Mouse (Mus musculus): Measurements from ENCODE around the gene P2ry10. TPM values are rescaled to one million over a fixed set of nuclear protein-coding genes. Genes with fewer than 3 reads are reported as not detected.
"Not testable (repeated sequence)": the region's sequence is repeated elsewhere in the genome, so short reads cannot be mapped to it uniquely, and the experiment has no call there.

P2ry10 gene
- under 1 TPM; 0.19 to 0.39 TPM for total RNA-seq (2021)

DNA sequence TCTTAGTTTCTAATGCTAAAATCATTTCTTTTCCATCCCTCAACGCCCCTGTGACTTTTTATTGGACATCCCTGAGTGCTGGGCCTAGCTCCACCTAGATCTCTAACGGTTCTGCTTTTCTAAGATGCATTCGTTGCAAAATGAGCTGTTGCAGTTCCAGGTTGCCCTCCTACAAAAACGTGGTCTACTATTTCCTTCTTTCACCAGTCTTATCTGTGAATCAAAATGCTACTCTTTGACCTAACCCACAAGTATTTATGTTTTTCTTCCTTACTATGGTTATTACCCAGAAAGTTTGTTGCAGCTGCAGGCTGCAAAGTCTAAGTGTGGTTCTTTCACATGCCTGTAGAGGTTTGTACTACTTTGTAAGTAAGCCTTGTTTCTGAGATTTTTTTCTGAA lies at the start of gene P2ry10:
TSS of gene P2ry10 (plus strand) at position 316 of the 400 bp plus-strand sequence.
- no peak for DNase-seq
- intact Hi-C loops (cut with DNase I) = no loop called here

DNA sequence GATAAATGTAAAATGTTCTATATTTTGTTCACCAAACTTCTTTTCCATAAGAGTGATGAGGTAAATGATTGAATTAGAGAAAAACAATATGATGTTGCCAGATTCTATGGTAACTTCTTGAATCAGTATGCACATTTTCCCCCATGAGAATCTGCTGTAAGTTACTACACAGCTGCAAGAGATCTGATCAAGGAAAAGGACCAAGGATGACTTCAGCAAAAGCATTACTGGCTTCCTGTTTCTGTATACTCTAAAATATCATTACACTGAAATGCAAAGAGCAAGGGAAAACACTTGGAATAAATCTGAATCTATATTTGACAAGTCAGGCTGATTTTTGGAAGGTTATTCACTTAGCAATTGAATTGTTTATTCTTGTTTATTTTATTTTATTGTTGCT lies 49.1 kb upstream of the P2ry10 start:
- intact Hi-C loops (cut with DNase I) = no loop called here
- DNase-seq = no peak

DNA sequence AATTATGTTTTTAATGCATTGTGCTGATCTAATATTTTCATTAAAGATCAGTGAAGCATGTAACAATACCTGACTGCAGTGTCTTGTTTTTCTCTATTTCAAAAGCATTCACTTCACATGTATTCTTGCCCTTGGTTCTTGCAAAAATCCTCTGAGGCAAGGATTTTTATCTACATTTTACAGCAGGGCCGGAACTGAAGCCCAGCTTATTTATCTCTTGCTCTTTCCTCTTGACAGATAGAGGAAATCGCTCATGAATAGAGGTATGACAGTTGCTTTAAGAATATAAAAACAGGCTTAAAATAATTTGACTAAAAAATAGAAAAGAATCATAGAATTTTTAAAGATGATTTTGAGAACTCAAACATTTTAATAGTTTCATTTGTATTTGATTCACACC lies 48.7 kb upstream of the P2ry10 start:
- intact Hi-C loops (cut with DNase I) = no loop called here
- no peak for DNase-seq

DNA sequence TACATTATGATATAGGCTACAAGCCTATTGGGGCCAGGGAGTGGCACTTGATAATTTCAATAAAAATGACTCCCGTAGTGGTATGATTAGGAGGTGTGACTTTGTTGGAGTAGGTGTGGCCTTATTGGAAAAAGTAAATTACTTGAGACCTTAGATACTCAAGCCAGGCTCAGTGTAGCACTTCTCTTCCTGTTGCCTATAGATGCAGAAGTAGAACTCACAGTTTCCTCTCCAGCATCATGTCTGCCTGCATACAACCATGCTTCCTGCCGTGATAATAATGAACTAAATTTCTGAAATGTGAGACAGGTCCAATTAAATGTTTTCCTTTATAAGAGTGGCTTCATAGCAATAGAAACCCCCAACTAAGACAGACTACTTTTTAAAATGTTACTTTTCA lies 45.9 kb upstream of the P2ry10 start:
- DNase-seq = no peak
- intact Hi-C loops (cut with DNase I) = no loop called here

DNA sequence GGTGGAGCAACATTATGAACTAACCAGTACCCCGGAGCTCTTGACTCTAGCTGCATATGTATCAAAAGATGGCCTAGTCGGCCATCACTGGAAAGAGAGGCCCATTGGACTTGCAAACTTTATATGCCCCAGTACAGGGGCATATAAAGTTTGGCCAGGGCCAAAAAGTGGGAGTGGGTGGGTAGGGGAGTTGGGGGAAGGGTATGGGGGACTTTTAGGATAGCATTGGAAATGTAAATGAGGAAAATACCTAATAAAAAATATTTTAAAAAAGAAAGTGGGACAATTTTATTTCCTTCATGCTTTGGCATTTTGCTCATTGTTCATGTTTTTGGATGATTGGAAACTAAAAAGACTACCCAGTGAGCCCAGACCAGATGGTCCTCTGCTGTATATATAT lies 4.9 kb upstream of the P2ry10 start:
- DNase-seq; intact Hi-C loops (cut with DNase I): not testable (repeated sequence)

DNA sequence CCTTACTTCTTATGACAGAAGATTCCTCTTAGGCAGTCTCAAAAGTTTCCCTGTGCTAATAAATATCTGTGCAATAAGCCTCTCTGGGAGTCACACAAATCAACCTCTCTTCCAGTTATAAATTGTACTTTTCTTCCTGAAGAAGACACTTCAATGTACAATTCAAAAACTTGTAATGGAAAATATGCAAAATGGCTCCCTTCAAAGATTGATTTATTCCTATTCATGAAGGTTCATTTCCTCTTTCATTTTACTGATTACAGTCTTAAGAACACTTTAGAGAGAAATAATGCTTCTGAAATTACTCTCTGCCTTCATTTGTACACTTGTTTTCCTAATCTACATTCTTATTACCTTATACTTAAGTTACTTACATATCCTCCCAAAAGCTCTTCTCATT lies 4.0 kb upstream of the P2ry10 start:
- no peak for DNase-seq

DNA sequence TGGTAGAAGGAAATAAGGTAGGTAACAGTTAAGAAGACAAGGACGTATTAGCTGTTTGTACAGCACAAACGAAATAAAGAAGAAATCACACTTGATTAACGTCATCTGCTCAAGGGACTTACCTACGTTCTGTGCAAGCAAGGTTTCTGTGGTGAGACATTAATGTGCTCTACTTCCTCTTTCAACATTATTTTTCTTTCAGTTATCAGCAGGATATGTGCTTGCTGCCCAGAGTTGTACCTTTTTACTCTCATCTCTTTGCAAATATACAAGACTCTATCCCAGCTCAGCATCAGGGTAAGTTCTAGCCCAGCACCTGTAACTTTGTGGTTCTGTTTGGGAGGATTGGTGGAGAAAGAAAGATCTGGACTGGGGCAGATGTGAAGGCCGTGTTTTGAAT lies 839 bp downstream of the P2ry10 start:
- intact Hi-C loops (cut with DNase I) = no loop called here
- no peak for DNase-seq

More for the DNA sequence above, 4.0 kb upstream of the P2ry10 start:
- intact Hi-C loops (cut with DNase I) = no loop called here

DNA sequence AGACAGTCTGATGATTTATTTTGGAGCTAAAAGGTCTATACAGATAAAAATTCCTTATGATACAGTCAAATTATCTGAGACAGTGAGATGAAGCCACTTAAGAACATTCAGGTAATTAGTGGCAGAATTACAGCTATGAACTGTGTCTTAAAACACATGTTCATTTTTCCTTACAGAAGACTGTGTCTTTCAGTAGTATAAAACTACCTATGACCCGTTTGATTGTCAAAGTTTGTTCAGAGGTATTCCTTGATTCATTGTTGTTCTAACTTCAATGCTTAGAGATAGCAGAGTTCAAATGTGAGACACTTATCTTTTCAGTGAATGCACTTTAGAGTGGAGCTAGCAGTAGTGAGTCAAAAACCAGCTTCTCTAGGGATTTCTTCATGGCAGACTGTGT lies 1.6 kb downstream of the P2ry10 start:
- no peak for DNase-seq
- intact Hi-C loops (cut with DNase I) = no loop called here

DNA sequence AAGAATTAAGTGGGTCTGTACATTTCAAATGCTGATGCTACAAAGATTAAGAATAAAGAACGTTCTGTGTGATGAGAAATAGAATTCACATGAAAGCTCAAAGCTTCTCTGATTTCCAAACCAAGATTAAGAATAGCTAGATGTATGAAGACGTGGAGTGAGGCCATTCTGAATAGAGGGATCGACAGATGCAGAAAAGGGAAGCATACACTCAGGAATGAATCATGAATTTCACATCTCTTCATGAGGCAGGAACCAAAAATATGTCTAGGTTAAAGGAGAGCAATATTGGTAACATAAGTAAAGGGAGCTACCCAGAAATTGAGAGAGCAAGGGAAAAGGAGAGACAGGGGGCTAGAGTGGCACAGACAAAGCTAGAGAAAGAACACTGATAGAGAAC lies 7.3 kb downstream of the P2ry10 start:
- DNase-seq = no peak
- intact Hi-C loops (cut with DNase I) = no loop called here

DNA sequence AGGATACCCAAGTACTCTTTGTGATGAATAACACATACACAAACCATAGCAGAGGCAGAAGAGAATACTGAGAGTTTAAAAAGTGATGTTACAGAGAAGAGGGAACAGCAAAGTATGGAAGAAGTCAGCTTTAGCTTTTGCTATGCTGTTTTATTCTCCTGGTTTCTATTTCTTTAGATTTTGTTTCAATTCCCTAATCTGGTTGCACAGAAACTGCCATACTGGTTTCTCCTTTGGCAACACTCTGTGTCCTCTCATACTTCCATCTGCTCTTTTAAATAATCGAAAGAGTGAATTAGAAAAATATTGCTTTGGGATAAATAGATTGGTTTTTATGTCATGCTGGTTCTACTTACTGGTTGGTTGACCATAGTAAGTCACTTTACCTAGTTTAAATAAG lies 28.0 kb downstream of the P2ry10 start:
- intact Hi-C loops (cut with DNase I) = no loop called here
- no peak for DNase-seq

DNA sequence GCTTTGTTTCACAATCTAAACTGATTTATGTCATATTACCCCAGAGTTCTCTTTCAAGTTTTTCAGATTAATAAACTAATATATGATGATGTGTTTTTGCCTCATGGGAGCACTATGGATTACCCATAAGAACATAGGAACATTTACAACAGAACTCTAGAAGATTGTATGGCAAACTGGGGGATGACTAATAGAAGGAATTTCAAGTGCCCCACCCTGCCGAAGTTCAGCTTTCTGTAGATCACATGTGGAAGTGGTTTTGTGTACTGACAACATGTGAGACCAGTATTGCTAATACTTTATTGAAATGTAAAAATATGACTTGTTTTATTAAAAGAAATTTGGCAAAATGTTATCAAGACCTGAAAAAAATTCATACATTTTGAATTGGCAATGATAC lies 28.7 kb downstream of the P2ry10 start:
- intact Hi-C loops (cut with DNase I) = no loop called here

DNA sequence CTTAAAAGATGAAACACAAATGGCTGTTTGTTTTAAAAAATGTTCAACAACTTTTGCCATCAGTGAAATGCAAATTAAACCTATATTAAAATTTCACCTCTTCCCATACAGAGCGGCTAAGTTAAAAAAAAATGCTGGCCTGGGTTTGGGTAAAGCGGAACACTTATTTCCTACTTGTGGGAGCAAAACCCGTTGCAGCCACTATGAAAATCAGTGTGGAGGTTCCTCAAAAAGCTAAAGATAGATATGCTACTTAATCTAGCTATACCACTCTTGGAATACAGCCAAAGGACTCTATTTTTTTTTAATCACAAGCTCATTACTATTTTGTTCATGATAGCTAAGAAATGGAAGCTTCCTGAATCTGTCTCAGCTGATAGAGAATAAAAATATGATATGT lies 54.9 kb downstream of the P2ry10 start:
- intact Hi-C loops (cut with DNase I) = no loop called here

More for the DNA sequence above, 28.7 kb downstream of the P2ry10 start:
- DNase-seq = no peak

DNA sequence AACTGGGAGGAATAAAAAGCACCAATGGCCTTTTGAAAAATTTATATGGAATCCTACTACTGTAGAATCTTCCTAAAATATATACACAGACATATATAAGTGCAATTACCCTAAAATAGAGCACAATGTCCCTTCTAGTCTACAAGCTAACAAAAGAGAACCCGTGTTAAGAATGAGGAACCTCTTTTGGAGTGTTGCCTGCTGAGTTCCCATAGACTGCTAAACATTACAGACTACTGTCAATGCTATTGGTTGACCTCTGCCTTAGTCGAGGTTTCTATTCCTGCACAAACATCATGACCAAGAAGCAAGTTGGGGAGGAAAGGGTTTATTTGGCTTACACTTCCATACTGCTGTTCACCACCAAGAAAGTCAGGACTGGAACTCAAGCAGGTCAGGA lies 55.6 kb downstream of the P2ry10 start:
- DNase-seq = no peak
- intact Hi-C loops (cut with DNase I) = no loop called here

More for the DNA sequence above, 54.9 kb downstream of the P2ry10 start:
- DNase-seq = no peak

DNA sequence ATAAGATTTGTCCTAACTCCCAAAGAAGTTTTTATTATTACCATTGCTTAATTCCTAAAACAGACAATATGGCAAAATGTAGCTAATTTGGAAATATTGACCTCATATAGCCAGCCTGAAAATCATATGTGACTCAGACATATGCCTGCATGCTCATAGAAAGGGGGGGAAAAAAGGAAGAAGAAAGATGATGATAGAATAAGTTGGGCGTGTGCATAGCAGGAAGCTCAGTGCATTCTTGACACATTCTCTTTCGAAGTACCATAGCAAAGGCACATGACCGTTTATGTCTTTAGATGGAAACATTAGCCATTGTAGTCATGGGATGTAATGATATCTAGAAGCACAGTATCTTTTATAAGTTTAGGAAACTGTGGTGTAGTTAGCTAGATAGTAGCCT lies 60.4 kb downstream of the P2ry10 start, which contains the start of gene P2ry10b:
TSS of gene P2ry10b (plus strand) at position 247 of the 400 bp plus-strand sequence.
- intact Hi-C loops (cut with DNase I) = no loop called here
- DNase-seq = no peak

DNA sequence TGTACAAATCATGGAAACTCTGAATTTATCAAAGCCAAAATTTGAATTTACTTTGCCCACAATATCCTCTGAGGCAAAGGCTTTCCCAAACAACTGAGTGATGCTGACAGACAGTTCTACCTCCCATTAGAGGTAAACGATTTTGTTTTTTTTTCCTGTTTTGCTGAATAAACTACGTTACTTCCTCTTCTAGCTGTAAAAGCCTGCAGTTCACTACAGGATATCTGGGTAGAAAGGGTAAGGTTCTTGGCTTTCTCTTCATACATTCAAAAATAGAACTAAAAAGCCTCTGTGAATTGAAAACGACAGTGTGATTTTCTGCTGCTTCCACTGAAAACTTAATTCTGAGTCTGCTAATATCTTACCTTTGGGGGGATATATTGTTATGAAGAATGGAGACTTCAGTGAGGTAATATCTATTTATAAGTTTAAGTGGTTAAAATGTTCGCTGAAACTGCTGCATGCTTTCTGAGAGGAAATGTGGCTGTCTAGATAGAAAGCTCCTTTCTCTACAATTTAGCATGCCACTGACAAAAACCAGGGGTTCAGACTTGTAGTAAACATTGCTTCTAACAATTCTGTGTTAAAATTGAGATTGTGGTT lies 61.2 kb downstream of the P2ry10 start:
- no peak for DNase-seq
- intact Hi-C loops (cut with DNase I) = no loop called here

DNA sequence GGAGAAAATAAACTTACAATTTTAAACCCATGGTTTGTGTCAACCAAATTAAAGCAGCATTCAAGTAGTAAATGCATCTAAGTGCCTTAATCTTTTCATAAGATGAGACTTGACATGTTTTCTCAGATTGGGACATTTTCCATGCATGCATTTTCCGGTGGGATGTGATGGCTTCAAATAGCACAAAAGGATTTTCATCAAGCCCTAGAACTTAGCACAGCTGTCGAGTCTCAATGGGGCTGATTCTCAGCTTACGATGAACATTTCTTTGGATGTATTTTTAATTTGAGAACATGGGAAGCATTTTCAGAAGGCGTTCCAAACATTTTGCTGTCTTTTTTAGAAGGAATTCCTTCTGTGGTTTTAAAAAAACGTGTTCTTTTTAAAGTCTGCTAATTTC lies 61.7 kb downstream of the P2ry10 start:
- intact Hi-C loops (cut with DNase I) = loop anchor here (10.0 kb wide), 1 partner anchor 545 kb away; the partner anchor contains the start of gene Cysltr1
- no peak for DNase-seq

DNA sequence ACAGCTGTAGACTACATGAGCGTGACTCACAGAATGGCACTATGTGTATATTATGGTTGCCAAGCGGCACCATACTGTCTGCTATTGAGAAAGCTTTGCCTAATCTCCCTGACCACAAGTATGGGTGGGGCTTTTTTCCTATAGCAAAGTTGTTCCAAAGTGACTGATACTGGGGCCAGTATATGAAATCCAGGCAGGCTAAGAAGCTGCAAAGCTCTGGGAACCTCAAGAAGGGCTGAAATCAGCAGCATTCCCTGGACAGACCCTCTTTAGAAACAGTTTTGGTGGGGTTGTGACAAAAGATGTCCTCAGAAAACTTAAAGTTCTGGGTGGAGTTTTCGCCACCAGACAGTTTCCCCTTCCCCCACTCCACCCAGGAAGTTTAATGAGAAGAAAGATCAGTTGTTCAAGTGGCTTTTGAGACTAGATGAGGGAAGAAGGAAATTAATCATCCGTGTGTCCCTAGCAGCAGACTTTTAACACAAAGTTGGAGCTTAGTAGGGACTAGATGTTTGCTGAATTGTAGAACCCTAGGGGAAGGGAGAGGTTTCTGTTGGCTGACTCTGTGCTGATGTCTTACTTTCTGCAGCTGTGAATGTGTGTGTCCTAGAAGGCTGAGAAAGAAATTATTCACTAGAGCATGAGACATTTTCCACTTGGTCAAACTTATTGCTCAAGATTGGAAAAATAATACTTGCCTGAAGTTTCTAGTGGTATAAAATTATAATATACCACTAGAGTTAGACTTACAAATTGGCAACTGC lies 62.6 kb downstream of the P2ry10 start:
- intact Hi-C loops (cut with DNase I) = loop anchor here (10.0 kb wide), 1 partner anchor 546 kb away; the partner anchor contains the start of gene Cysltr1
- DNase-seq = peak; percentile 7 to 41

Other genes with a start within 250 kb of the P2ry10 start
- under 1 TPM; 0.46 to 0.92 TPM for gene Rtl3, start 247.8 kb upstream of the P2ry10 start, total RNA-seq (2021)
- 1 to 10 TPM; 1.4 to 2.0 TPM for gene Lpar4, start 167.9 kb upstream of the P2ry10 start, total RNA-seq (2021)
- 1 to 10 TPM in 1 of 2 experiments, under 1 TPM in 1; 0.97 to 1.2 TPM for gene P2ry10b, start 60.4 kb downstream of the P2ry10 start, total RNA-seq (2021)
- under 1 TPM; 0.14 to 0.31 TPM for gene Gpr174, start 167.4 kb downstream of the P2ry10 start, total RNA-seq (2021)

All from heart, postnatal 36 days (tissue).